Mouse (Mus musculus) frontal cortex, postnatal 10 days (tissue): ENCODE measurements around the gene Ddx5.
"Not testable (repeated sequence)": the region's sequence is repeated elsewhere in the genome, so short reads cannot be mapped to it uniquely, and the experiment has no call there.

Experiments
- DNase-seq, 2 experiments: peaks; one replicate each; pipeline ENCODE4 v3.0.0; 2022; ENCODE audit warnings: low spot score in 2 of 2, mixed read lengths in 1 of 2

Gene Ddx5

DNA sequence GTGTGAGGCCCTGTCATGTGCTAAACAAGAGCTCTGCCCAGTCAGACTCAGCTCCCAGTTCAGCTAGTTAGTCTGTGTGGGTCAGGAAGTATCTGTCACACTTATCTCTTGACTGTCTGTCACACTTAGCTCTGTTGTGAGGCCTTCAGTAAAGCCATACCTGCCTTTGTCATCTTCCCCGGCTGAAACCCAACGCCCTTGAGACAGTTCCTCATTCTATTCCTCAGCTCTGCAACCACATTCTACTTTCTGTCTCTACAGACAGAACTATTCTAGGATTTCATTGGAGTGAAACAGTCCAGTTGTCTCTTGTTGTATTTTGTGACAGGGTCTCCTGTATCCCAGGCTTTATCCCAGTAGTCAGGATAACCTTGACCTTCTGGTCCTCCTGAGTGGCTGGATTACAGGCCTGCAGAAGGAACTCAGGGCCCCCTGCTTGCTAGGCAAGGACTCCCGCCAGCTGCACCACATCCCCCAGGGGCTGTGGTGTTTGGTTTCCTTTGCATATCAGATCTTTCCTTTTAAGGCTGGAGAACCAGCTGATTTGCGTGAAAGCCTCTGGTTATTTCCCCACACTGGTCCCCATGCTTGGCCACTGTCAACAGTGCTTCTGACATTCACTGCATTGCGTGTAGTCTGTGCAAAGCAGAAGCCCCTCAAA, 26.7 kb downstream of the Ddx5 start:
- no peak for DNase-seq

DNA sequence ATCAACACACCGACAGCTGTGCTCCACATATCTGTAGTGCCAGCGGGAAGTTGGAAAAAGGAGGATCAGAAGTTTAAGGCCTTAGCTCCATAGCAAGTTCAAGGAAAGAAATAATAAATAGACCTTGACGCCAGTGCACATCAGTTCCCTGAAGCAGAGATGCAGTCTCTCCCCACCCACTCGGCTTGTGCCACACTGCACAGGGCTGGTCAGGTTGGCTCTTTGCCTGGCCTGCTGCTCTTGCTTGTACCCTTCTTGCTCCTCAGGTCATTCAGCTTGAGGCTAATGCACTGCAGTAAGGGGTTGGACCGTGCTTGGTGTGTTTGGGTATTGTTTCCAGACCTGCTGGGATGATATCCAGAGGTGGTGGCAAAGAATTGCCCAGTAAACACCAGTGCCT, 28.5 kb downstream of the Ddx5 start:
- no peak for DNase-seq

DNA sequence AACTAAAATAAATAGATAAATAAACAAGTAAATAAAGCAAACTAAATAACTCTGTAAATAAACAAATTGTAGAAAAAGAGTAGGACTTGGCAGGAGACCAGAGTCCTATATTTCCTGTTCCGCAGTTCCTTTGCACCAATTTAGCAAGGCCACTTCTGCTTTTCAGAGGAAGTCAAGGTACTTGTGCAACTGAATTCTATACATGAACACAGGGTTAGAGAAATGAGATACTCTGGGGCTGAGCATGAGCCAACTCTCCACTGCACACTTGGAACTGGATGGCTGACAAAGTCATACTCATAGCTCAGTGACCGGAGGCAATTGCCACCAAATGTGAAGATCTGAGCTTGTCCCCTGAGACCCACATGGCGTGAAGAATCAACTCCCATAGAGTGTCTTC, 30.0 kb downstream of the Ddx5 start:
- DNase-seq: no peak

DNA sequence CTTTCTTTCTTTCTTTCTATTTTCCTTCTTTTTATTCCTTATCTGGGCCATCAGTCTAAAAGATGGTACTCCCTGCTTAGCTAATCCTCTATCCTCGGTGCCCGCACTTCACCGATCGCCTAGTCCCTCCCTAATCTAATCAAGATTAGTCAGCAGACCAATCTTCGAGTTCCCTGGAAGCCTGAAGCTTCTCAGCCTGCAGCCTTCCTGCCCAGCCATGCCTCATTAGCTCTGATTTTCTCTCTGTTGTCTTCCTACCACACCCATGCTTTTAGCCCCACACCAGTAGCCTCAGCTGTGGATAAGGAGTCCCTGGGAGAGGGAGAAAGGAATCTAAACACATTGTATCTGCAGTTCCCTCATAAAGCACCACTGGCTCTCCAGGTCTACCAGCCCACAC, 33.4 kb downstream of the Ddx5 start:
- DNase-seq: no peak

DNA sequence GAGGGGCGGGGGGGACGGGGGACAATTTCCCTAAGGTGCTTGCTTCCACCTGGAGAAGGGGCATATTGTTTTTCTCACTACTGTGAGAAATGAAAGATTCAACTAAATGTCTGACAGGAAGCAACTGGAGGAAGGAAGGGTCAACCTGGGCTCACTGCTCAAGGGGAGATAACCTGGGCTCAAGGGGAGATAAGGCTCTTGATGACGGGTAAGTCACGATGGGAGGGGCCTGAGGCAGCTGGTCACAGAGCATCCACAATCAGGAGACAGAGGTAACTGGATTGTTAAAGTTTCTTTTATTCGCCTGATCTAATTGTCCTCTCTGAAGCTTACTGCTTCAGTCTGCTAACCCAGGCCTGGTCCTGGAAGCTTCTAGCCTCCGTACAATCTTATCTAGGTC, 35.7 kb downstream of the Ddx5 start:
- DNase-seq: no peak

DNA sequence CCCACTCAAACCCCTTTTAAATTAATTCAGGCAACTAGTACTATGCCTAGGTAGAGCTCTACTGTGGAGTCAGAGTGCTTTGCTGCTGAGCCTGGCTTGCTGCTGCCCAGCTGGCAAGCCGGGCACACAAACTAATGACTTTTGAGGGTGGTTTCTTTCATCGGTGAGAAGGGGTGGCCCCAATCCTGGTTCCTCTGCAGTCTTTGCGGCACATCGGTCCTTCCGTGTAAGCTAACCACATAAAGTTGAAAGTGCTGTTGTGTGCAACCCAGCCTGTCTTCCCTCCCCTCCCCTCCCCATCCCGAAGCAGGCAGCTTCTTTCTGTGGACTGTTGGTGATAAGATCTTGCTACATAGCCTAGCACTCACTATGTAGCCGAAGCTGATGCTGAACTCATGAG, 36.9 kb downstream of the Ddx5 start:
- no peak for DNase-seq

DNA sequence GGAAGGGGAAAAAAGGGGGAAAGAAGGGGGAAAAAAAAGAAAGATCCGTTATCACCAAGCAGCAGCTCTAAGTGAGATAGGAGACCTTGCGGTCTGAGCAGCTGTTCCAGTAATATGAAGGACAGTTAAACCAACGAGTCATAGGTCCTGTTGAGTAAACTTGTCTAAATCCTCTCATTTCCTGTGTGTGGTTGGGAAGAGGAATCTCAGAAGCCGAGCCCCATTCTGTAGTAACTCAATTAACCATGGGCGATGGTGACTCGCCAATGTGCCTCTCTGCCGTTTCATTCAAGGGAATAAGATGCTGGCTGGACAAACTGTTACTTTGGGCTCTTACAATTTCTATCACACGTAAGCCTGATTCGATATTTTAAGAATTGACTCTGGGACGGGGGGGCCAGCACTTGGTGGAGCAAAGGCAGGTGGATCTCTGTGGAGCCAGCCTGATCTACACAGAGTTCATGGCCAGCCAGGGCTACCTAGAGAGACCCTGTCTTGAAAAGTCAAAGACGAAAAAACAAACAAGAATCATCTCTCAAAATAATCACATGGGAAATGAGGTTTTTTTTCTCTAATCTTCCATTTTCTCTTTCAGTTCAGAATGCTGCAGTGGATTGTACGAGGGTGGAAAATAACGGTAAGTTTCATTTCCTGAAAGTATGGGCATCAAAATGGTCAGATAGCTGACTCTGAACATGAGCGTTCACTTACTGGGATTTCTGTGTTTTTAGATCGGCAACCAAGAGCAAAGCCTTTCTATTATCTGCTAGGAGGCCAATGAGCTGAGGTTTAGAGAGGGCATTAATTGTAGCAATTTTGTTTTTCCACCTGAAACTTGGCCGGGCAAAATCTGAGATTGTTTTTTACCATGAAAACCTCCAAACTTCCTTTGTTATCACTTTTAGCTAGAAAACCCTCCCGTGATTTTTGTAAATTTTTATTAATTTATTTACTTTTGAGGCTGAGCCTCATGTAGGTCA, 37.7 kb downstream of the Ddx5 start, which contains the start of gene Milr1:
TSS of gene Milr1 (plus strand) at position 188 of the 980 bp plus-strand sequence.
- no peak for DNase-seq

DNA sequence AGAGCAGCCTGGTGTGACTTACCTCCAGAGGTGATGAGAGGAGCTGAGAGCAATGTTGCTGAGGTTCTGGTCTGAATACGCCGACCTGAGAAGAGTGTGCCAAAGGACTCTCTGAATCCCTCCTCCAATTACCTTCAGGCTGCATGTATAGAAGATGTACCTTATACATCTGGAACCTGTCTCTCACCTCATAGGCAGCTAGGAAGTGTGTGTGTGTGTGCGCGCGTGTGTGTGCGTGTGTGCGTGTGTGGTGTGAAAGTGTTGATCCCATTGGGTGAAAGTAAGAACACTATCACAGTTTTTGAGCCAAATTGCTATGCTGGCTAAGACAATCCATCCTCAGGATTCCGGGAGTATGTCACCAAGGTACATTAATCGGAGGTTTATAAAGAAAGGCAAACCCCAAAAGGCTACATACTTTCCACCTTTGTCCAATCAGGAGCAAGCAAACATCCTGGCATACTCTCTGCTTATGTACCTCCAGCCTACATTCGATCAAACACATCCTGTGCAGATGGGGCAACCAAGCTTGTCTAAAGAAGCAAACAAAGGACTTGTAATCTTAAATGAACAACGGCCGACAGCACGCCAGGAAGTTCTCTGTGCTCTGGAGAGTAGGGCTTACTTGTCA, 38.7 kb downstream of the Ddx5 start, which contains the start of gene Pecam1:
TSS of gene Pecam1 (minus strand) at position 508 of the 631 bp plus-strand sequence.
- DNase-seq: no peak

DNA sequence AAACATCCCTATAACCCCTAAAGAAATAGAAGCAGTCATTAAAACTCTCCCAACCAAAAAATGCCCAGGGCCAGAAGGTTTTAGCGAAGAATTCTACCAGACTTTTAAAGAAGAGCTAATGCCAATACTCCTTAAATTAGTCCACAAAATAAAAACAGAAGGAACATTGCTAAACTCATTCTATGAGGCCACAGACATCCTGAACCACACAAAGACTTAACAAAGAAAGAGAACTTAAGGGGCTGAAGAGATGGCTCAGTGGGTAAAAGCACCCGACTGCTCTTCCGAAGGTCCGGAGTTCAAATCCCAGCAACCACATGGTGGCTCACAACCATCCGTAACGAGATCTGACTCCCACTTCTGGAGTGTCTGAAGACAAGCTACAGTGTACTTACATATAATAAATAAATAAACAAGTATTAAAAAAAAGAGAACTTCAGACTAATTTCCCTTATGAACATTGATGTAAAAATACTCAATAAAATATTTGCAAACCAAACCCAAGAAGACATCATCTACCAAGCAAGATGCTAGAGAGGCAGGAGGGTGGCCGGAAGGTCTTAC, 39.3 kb downstream of the Ddx5 start:
- not testable (repeated sequence) for DNase-seq

DNA sequence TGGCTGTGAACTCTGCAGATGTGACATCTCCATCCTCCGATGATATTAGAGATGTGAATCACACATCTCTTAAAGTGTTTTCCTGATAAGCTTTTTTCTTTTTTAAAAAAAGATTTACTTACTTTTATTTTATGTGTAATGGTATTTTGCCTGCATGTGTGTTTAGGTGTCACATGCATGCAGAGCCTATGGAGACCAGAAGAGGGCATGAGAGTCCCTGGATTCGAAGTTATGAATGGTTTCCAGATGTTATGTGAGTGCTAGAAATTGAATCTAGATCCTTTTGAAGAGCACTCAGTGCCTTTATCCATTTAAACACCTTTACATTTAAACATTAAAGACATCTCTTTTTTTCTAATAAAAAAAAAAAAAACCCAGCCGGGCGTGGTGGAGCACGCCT, 44.0 kb downstream of the Ddx5 start:
- no peak for DNase-seq

DNA sequence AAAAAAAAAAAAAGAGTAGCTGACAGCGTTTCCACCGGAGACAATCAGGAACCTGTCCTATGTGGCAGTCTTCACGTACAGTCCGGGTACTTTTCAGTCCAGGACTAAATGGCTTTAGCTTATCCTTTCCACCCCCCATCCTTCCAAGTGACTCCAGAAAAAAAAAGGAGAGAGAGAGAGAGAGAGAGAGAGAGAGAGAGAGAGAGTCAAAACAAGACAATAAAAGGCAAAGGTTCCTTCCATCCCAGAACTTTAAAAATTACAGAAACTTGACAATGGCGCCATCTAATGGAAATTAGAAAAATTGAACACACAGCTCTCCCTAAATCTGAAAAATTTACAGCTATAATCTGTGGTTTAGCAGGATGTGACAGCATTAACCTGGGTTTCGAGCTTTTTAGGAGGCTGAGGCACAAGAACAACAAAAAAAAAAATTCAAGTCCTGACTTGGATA, 46.6 kb downstream of the Ddx5 start:
- DNase-seq: no peak

DNA sequence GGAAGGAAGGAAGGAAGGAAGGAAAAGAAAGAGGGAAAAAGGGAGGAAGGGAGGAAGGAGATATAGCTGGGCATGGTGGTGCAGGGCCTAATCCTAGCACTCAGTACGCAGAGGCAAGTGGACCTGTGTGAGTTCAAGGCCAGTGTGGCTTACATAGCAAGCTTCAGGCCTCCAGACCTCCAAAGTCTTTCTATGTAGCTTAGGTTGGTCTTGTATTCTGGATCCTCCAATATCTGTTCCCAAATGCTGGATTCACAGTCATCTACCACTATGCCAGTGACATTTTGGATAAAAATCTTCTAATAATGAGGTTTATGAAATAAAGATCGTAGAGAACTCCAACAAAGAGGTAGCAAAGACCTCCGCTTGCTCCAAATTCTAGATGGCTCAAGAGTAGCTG, 47.2 kb downstream of the Ddx5 start:
- DNase-seq: no peak

DNA sequence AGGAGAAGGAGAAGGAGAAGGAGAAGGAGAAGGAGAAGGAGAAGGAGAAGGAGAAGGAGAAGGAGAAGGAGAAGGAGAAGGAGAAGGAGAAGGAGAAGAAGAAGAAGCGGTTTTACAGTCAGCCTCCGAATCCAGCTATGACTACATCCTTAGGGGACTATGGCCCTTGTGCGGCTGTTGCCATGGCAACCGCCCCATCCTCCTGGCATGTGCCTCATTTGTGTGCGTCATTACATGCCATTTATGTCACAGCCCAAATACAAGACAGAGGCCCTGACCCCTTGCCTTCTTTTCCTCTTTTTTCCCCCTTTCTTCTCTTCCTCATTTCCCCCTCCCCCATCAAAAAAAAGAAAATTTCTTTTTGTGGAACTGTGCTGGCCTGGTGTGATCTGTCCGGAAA, 47.8 kb downstream of the Ddx5 start:
- no peak for DNase-seq

DNA sequence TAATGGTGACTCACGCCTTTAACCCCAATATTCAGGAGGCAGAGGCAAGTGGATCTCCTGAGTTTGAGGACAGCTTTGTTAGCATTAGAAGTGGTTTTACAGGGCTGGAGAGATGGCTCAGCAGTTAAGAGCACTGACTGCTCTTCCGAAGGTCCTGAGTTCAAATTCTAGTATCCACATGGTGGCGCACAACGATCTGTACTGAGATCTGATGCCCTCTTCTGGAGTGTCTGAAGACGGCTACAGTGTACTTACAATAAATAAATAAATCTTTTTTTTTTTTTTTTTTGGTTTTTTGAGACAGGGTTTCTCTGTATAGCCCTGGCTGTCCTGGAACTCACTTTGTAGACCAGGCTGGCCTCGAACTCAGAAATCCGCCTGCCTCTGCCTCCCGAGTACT, 48.3 kb downstream of the Ddx5 start:
- not testable (repeated sequence) for DNase-seq

DNA sequence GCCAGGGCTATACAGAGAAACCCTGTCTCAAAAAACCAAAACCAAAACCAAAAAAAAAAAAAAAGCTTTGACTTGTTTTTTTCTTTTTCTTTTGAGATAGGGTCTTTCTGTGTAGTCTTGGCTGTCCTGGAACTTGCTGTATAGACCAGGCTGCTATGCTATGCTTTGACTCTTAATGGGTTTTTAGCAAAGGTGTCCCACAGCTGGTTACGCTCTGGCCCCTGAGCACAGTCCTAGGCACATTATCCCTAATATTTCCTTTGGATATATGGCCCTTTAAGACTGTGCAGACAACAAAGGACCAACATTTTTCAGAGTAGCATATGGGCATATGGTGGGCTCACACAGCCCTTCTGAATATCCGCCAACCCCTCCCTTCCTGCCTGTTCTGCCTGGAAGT, 49.9 kb downstream of the Ddx5 start:
- no peak for DNase-seq

DNA sequence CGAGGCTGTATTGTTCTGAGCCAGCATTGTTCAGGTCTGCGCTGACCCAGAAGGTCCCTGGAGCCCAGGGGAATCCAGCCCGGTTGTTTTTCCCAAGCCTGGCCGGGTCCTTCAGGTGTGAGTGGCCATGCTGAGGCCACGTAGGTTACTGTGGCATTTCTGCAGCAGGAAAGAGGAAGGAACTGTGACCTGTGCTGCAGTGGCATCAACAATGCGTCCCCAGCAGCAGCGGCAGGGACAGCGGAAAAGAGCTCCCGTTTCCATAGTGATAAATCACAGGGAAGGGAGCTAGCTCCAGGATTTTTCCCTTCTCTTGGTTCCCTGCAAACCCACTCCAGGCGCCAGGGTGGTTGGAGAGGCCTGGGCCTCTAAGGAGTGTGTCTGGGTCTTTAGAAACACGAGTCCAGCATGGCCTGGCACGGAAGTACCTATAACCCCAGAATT, 51.8 kb downstream of the Ddx5 start:
- peak; percentile 25 to 47 for DNase-seq

DNA sequence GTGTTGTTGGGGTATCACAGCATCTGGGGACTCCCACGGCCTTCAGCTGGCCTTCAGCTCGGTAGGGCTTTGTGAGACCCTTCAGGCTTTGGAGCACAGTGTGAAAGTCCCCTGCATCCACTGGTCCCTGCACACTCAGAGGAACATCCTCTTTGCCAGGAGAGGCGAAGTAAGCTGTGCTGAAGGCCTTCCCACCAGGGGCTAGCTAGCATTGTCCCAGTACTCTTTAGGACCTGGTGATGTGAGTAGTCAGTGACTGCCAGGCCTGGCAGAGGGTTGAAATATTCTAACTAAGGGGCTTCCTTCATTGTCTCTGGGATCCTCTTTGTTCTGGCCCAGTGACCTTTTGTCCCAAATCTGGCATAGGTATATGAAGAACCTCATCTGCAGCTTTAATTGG, 52.4 kb downstream of the Ddx5 start:
- DNase-seq: no peak

DNA sequence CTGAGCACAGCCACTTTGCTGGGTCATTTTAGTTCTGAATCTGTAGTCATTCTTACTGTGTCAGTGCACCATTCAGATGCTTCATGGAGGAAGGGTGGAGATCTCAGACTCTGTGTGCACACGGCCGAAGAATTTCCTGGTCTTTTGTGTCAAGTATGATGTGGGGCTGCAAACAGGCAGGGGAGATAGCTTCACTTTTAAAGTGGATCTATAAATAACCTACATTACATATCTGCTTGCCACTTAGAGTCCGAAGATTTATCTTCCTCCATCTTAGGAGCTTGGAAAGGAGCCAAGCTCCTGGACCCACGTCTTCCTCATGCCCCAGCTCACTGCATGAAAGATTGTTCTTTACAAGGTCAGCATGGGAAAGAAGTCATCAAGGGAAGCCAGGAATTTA, 58.3 kb downstream of the Ddx5 start:
- no peak for DNase-seq
